Mouse (Mus musculus) CD4-positive, CD25-positive, alpha-beta regulatory T cell (primary cell): ENCODE measurements around the gene Ikzf4. TPM values are rescaled to one million over a fixed set of nuclear protein-coding genes. Genes with fewer than 3 reads are reported as not detected.

ENCODE experiments used
- polyA plus RNA-seq: library from polyadenylated mRNA; unstranded; fragments of 100-300 nt; shearing (Covaris generic); gene quantifications from one replicate; pipeline ENCODE4 v1.2.1, GENCODE M21; 2017

The Ikzf4 gene
- polyA plus RNA-seq: 127 TPM

GRCm38 (mm10) chr10:128645111-128646011 lies at the start of gene Ikzf4:
Ikzf4 (minus strand) TSS chr10:128645991.

GRCm38 (mm10) chr10:128673763-128674468 lies 28.1 kb upstream of the Ikzf4 start, which contains the start of gene Suox:
Suox (minus strand) TSS chr10:128674073.

GRCm38 (mm10) chr10:128626311-128627310 lies 19.2 kb downstream of the Ikzf4 start, which contains the start of gene Rps26:
Rps26 (minus strand) TSS chr10:128626747.

GRCm38 (mm10) chr10:128589464-128590192 lies 56.2 kb downstream of the Ikzf4 start, which contains the start of gene Erbb3:
Erbb3 (minus strand) TSS chr10:128589652.

Other genes starting within 250 kb of the Ikzf4 start
- 0.32 TPM for gene Slc39a5, start 244.8 kb downstream of the Ikzf4 start, polyA plus RNA-seq
- gene Nabp2, start 234.5 kb downstream of the Ikzf4 start, polyA plus RNA-seq: 104 TPM
- 39.7 TPM for gene Rnf41, start 234.3 kb downstream of the Ikzf4 start, polyA plus RNA-seq
- 127 TPM for gene Smarcc2, start 186.7 kb downstream of the Ikzf4 start, polyA plus RNA-seq
- 1,369 TPM for gene Myl6, start 151.8 kb downstream of the Ikzf4 start, polyA plus RNA-seq
- 3.9 TPM for gene Myl6b, start 147.3 kb downstream of the Ikzf4 start, polyA plus RNA-seq
- gene Esyt1, start 120.1 kb downstream of the Ikzf4 start, polyA plus RNA-seq: 222 TPM
- 24.2 TPM for gene Zc3h10, start 98.2 kb downstream of the Ikzf4 start, polyA plus RNA-seq
- 2,319 TPM for gene Rpl41, start 96.7 kb downstream of the Ikzf4 start, polyA plus RNA-seq
- 36.9 TPM for gene Pa2g4, start 80.0 kb downstream of the Ikzf4 start, polyA plus RNA-seq
- 7.2 TPM for gene Erbb3, start 56.3 kb downstream of the Ikzf4 start, polyA plus RNA-seq
- 653 TPM for gene Rps26, start 19.2 kb downstream of the Ikzf4 start, polyA plus RNA-seq
- 56.1 TPM for gene Suox, start 28.1 kb upstream of the Ikzf4 start, polyA plus RNA-seq
- 50.8 TPM for gene Rab5b, start 50.3 kb upstream of the Ikzf4 start, polyA plus RNA-seq
- 6.1 TPM for gene Pmel, start 58.2 kb upstream of the Ikzf4 start, polyA plus RNA-seq
- gene Cdk2, start 59.0 kb upstream of the Ikzf4 start, polyA plus RNA-seq: 42.1 TPM
- 752 TPM for gene Dgka, start 98.9 kb upstream of the Ikzf4 start, polyA plus RNA-seq
- gene Pym1, start 101.9 kb upstream of the Ikzf4 start, polyA plus RNA-seq: 45.9 TPM
- 0.07 TPM for gene Mmp19, start 144.9 kb upstream of the Ikzf4 start, polyA plus RNA-seq
- 98.2 TPM for gene Dnajc14, start 158.1 kb upstream of the Ikzf4 start, polyA plus RNA-seq
- gene Tmem198b, start 158.4 kb upstream of the Ikzf4 start, polyA plus RNA-seq: 5.9 TPM
- 157 TPM for gene Sarnp, start 171.3 kb upstream of the Ikzf4 start, polyA plus RNA-seq
- gene Ormdl2, start 175.7 kb upstream of the Ikzf4 start, polyA plus RNA-seq: 52.6 TPM
- 3.2 TPM for gene Gdf11, start 245.7 kb upstream of the Ikzf4 start, polyA plus RNA-seq